Mouse (Mus musculus) thymus, adult 2 months (tissue): Measurements from ENCODE around the gene Ndufv3.

Source experiments
- CTCF ChIP-seq: fragments of 200-500 bp; IDR thresholded peaks from 2 replicates; pipeline ENCODE4 v1.5.1; 2012; ENCODE audit warnings: mild to moderate bottlenecking, control low read depth, low read length, moderate library complexity, borderline replicate concordance; ENCODE audit not compliant: control insufficient read depth, poor library complexity, insufficient read depth; ENCODE audit errors: extremely low read depth
- POLR2A ChIP-seq: fragments of 200-500 bp; IDR thresholded peaks from 2 replicates; pipeline ENCODE4 v1.6.1; 2012; ENCODE audit warnings: mild to moderate bottlenecking, low read length, control low read depth, moderate library complexity; ENCODE audit not compliant: control insufficient read depth, poor library complexity, insufficient read depth; ENCODE audit errors: extremely low read depth

GRCm38 (mm10) chr17:31571689-31572088 is 51.8 kb downstream of the Ndufv3 start:
- TF ChIP-seq POLR2A (no peak), CTCF (no peak)
